Mouse (Mus musculus): Measurements from ENCODE around the gene Plppr3. TPM values are rescaled to one million over a fixed set of nuclear protein-coding genes. Genes with fewer than 3 reads are reported as not detected.

Gene Plppr3
- polyA plus RNA-seq, 1 experiment from 2014 or later = 5.8 TPM

GRCm38 (mm10) chr10:79883297-79884084, 9.1 kb upstream of the Plppr3 start:
- 0 out of 2 replicates have a peak overlapping the region, but pooled peaks have one; percentile 3 for H3K4me2 ChIP-seq
- no peaks in the 10 kb centered on the region for H3K9me3 ChIP-seq (replicated peaks)
- ATAC-seq (ENCODE audit: insufficient read depth) = no peak
- no peak overlapping the region for H3K4me3 ChIP-seq (replicated peaks)
- WGBS (ENCODE audit: insufficient replicate concordance) = 14% methylated on average over 22 of the region's 22 CpGs
- H3K27me3 ChIP-seq = peaks cover 32% of the 10 kb centered on the region
- no peak overlapping the region for H3K9ac ChIP-seq
- peaks cover 50% of the 10 kb centered on the region for H3K4me1 ChIP-seq (replicated peaks)
- H3K36me3 ChIP-seq (replicated peaks) = no peaks in the 10 kb centered on the region
- no peak overlapping the region for H3K27ac ChIP-seq (replicated peaks)

- Histone ChIP-seq H3K27ac (replicated peaks) (no peak overlapping the region), H3K36me3 (replicated peaks) (no peaks in the 10 kb centered on the region), H3K27me3 (peaks cover 40% of the 10 kb centered on the region), H3K4me2 (peak overlapping the region; percentile 59), H3K4me3 (replicated peaks) (peak overlapping the region; percentile 39), H3K9ac (no peak overlapping the region), H3K9me3 (replicated peaks) (no peaks in the 10 kb centered on the region), H3K4me1 (replicated peaks) (peaks cover 61% of the 10 kb centered on the region)
- ATAC-seq (ENCODE audit: insufficient read depth) = 0 out of 2 replicates have a peak, but pooled peaks have one; percentile 23
- WGBS (ENCODE audit: insufficient replicate concordance) = 2% methylated on average over 22 of the region's 22 CpGs
These were observed 7.5 kb upstream of the Plppr3 start for GRCm38 (mm10) chr10:79881981-79882380.

- Histone ChIP-seq H3K4me2 (peak overlapping the region; percentile 59), H3K9me3 (replicated peaks) (no peaks in the 10 kb centered on the region), H3K36me3 (replicated peaks) (no peaks in the 10 kb centered on the region), H3K4me3 (replicated peaks) (peak overlapping the region; percentile 39), H3K9ac (0 out of 2 replicates have a peak overlapping the region, but pooled peaks have one; percentile 2), H3K4me1 (replicated peaks) (peaks cover 68% of the 10 kb centered on the region), H3K27ac (replicated peaks) (peak overlapping the region; percentile 55; the same call in 1 of the 2 replicates), H3K27me3 (peaks cover 40% of the 10 kb centered on the region)
- peak; percentile 27; the same call in 1 of the 2 replicates for ATAC-seq (ENCODE audit: insufficient read depth)
- 5% methylated on average over 9 of the region's 9 CpGs for WGBS (ENCODE audit: insufficient replicate concordance)
These were observed 6.3 kb upstream of the Plppr3 start for GRCm38 (mm10) chr10:79880721-79881120.

GRCm38 (mm10) chr10:79879527-79879926, 5.1 kb upstream of the Plppr3 start:
- Histone ChIP-seq H3K4me3 (replicated peaks) (0 out of 2 replicates have a peak overlapping the region, but pooled peaks have one; percentile 10), H3K9ac (no peak overlapping the region), H3K4me1 (replicated peaks) (peaks cover 71% of the 10 kb centered on the region), H3K4me2 (peak overlapping the region; percentile 59), H3K36me3 (replicated peaks) (no peaks in the 10 kb centered on the region), H3K27me3 (peaks cover 51% of the 10 kb centered on the region), H3K27ac (replicated peaks) (peak overlapping the region; percentile 55), H3K9me3 (replicated peaks) (no peaks in the 10 kb centered on the region)
- 17% methylated on average over 3 of the region's 3 CpGs for WGBS (ENCODE audit: insufficient replicate concordance)
- no peak for ATAC-seq (ENCODE audit: insufficient read depth)

GRCm38 (mm10) chr10:79877757-79878156, 3.3 kb upstream of the Plppr3 start:
- no peaks in the 10 kb centered on the region for H3K9me3 ChIP-seq (replicated peaks)
- no peak overlapping the region; the same call in 1 of the 2 replicates for H3K9ac ChIP-seq
- no peak overlapping the region for H3K4me3 ChIP-seq (replicated peaks)
- ATAC-seq (ENCODE audit: insufficient read depth) = 0 out of 2 replicates have a peak, but pooled peaks have one; percentile 8
- WGBS (ENCODE audit: insufficient replicate concordance) = 12% methylated on average over 12 of the region's 12 CpGs
- H3K4me2 ChIP-seq = peak overlapping the region; percentile 44
- peaks cover 63% of the 10 kb centered on the region for H3K27me3 ChIP-seq
- H3K4me1 ChIP-seq (replicated peaks) = peaks cover 67% of the 10 kb centered on the region
- H3K36me3 ChIP-seq (replicated peaks) = no peaks in the 10 kb centered on the region
- peak overlapping the region; percentile 57 for H3K27ac ChIP-seq (replicated peaks)

- Histone ChIP-seq H3K27me3 (peaks cover 61% of the 10 kb centered on the region), H3K4me3 (replicated peaks) (no peak overlapping the region), H3K27ac (replicated peaks) (peak overlapping the region; percentile 57), H3K36me3 (replicated peaks) (no peaks in the 10 kb centered on the region), H3K4me2 (peak overlapping the region; percentile 44), H3K4me1 (replicated peaks) (peaks cover 61% of the 10 kb centered on the region), H3K9me3 (replicated peaks) (no peaks in the 10 kb centered on the region), H3K9ac (no peak overlapping the region)
- no peak for ATAC-seq (ENCODE audit: insufficient read depth)
- 26% methylated on average over 1 of the region's 1 CpGs for WGBS (ENCODE audit: insufficient replicate concordance)
These were observed 2.7 kb upstream of the Plppr3 start for GRCm38 (mm10) chr10:79877174-79877573.

GRCm38 (mm10) chr10:79873715-79874289, 632 bp downstream of the Plppr3 start:
- Histone ChIP-seq H3K27ac (replicated peaks) (no peak overlapping the region), H3K4me2 (peak overlapping the region; percentile 75), H3K9me3 (replicated peaks) (no peaks in the 10 kb centered on the region), H3K27me3 (peaks cover 49% of the 10 kb centered on the region), H3K4me1 (replicated peaks) (peaks cover 31% of the 10 kb centered on the region), H3K36me3 (replicated peaks) (no peaks in the 10 kb centered on the region), H3K9ac (peak overlapping the region; percentile 27; the same call in 1 of the 2 replicates), H3K4me3 (replicated peaks) (peak overlapping the region; percentile 55)
- no peak for ATAC-seq (ENCODE audit: insufficient read depth)
- WGBS (ENCODE audit: insufficient replicate concordance) = 1% methylated on average over 26 of the region's 26 CpGs

GRCm38 (mm10) chr10:79873313-79873712, 1.1 kb downstream of the Plppr3 start:
- H3K4me3 ChIP-seq (replicated peaks) = peak overlapping the region; percentile 55
- ATAC-seq (ENCODE audit: insufficient read depth) = no peak
- 8% methylated on average over 6 of the region's 6 CpGs for WGBS (ENCODE audit: insufficient replicate concordance)
- peaks cover 49% of the 10 kb centered on the region for H3K27me3 ChIP-seq
- H3K9ac ChIP-seq = no peak overlapping the region
- H3K4me1 ChIP-seq (replicated peaks) = peaks cover 31% of the 10 kb centered on the region
- no peak overlapping the region for H3K27ac ChIP-seq (replicated peaks)
- peak overlapping the region; percentile 75; the same call in 1 of the 2 replicates for H3K4me2 ChIP-seq
- H3K36me3 ChIP-seq (replicated peaks) = no peaks in the 10 kb centered on the region
- no peaks in the 10 kb centered on the region for H3K9me3 ChIP-seq (replicated peaks)

- no peak overlapping the region for H3K4me2 ChIP-seq
- H3K9ac ChIP-seq = no peak overlapping the region
- peaks cover 46% of the 10 kb centered on the region for H3K27me3 ChIP-seq
- H3K4me3 ChIP-seq (replicated peaks) = no peak overlapping the region
- H3K4me1 ChIP-seq (replicated peaks) = peaks cover 28% of the 10 kb centered on the region
- no peaks in the 10 kb centered on the region for H3K36me3 ChIP-seq (replicated peaks)
- no peaks in the 10 kb centered on the region for H3K9me3 ChIP-seq (replicated peaks)
- no peak overlapping the region for H3K27ac ChIP-seq (replicated peaks)
- 33% methylated on average over 3 of the region's 3 CpGs for WGBS (ENCODE audit: insufficient replicate concordance)
- ATAC-seq (ENCODE audit: insufficient read depth) = no peak
These were observed 1.6 kb downstream of the Plppr3 start for GRCm38 (mm10) chr10:79872862-79873261.

- Histone ChIP-seq H3K27me3 (peaks cover 41% of the 10 kb centered on the region), H3K36me3 (replicated peaks) (no peaks in the 10 kb centered on the region), H3K4me3 (replicated peaks) (no peak overlapping the region), H3K9ac (no peak overlapping the region), H3K4me2 (no peak overlapping the region), H3K4me1 (replicated peaks) (peaks cover 19% of the 10 kb centered on the region), H3K9me3 (replicated peaks) (no peaks in the 10 kb centered on the region), H3K27ac (replicated peaks) (no peak overlapping the region)
- ATAC-seq (ENCODE audit: insufficient read depth) = no peak
- 77% methylated on average over 8 of the region's 8 CpGs for WGBS (ENCODE audit: insufficient replicate concordance)
These were observed 2.6 kb downstream of the Plppr3 start for GRCm38 (mm10) chr10:79871845-79872244.

GRCm38 (mm10) chr10:79866601-79867000, 7.8 kb downstream of the Plppr3 start:
- Histone ChIP-seq H3K4me1 (replicated peaks) (peaks cover 6% of the 10 kb centered on the region), H3K36me3 (replicated peaks) (peaks cover 36% of the 10 kb centered on the region), H3K9ac (no peak overlapping the region), H3K4me2 (no peak overlapping the region), H3K27me3 (peaks cover 4% of the 10 kb centered on the region; the same call in 1 of the 2 replicates), H3K27ac (replicated peaks) (no peak overlapping the region), H3K9me3 (replicated peaks) (no peaks in the 10 kb centered on the region), H3K4me3 (replicated peaks) (no peak overlapping the region)
- 77% methylated on average over 11 of the region's 11 CpGs for WGBS (ENCODE audit: insufficient replicate concordance)
- ATAC-seq (ENCODE audit: insufficient read depth) = no peak

Measured in liver, embryonic 15.5 days (tissue).